Mouse (Mus musculus): ENCODE measurements at regions not wholly inside any gene's neighbourhood (a gene's known extent, or its start where the extent isn't known, plus 50 kb on each side); places are given as distances from the start of the nearest gene placed in this dataset.

DNA sequence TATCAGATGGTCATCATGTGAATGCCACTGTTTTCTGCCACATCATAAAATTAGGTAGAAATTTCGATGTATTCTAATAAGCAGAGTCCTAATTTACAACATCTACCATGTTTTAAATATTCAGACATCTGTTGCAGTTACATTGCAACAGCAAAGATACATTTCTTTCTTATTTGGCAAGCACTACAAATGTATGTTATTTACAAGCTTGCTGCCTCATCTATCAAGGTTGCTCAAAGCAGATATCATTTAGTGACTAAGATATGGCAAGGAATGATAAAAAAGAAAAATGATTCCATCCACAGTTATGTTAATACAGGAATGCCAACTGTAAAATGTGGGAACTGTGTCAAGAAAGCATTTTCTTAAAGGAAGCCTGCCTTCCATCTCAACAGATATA, 283.7 kb downstream of the Sec23a start:
- no peak for TF ChIP-seq CTCF (conservative IDR thresholded peaks at IDR 0.05; ENCODE audit: insufficient read depth, insufficient read length, low read depth, low read length)
- TF ChIP-seq POLR2A (IDR thresholded peaks at IDR 0.05; ENCODE audit: low read depth, low read length): no peak
